Mouse (Mus musculus) olfactory bulb, adult 2 months (tissue): Measurements from ENCODE around the gene Tubgcp2.

Experiments
- CTCF ChIP-seq: fragments of 200-500 bp; IDR thresholded peaks from 2 replicates; pipeline ENCODE4 v1.5.1; 2012; ENCODE audit warnings: low read depth, mild to moderate bottlenecking, low read length, moderate library complexity; ENCODE audit not compliant: insufficient read depth
- POLR2A ChIP-seq: fragments of 200-500 bp; IDR thresholded peaks from 2 replicates; pipeline ENCODE4 v1.6.1; 2012; ENCODE audit warnings: mild to moderate bottlenecking, low read depth, low read length, moderate library complexity; ENCODE audit not compliant: insufficient read depth

DNA sequence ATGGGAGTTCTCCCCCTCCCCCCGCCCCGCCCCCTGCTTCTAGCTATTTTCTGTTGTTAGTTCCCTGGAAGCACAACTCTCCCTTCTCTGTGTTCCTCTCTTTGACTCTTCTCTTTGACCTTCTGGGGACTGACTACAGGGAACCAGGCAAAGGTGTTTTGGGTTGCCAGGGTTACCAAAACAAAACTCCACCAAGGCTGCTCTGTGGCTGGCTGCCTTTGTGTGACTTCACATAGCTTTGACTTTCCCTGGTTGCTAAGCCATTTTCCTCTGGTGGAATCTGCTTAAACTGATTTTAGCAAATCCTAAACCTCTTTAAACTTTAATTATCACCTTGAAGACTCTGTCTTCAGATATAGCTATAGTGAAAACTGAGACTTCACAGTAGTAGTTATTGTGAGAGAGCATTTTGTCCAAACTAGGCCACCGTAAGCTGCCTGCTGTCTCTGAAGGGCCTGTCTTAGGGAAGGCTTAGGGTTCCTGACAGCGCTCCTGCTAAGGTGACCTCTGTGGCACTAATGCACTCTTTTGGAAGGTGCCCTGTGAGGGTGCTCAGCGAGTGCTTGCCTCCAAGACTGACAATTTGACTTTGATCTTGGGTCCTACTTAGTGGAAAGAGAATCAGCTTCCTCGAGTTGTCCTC is 84.4 kb downstream of the Tubgcp2 start:
- TF ChIP-seq CTCF: no peak
- no peak for TF ChIP-seq POLR2A
